Mouse (Mus musculus) forebrain, postnatal 0 days (tissue): ENCODE data around the gene Snx29. TPM values are rescaled to one million over a fixed set of nuclear protein-coding genes. Genes with fewer than 3 reads are reported as not detected.
"Not testable (repeated sequence)": the region's sequence is repeated elsewhere in the genome, so short reads cannot be mapped to it uniquely, and the experiment has no call there.

Experiments used
- ATAC-seq: fragments of 200-750 bp; cut with Nextera tagmentation; 2 replicates; pipeline ENCODE4 v1.8.0; 2017; ENCODE audit warnings: mild to moderate bottlenecking, moderate library complexity
- DNase-seq: peaks from one replicate; pipeline ENCODE4 v3.0.0-alpha.2; 2015
- H3K27ac ChIP-seq: fragments of 300-500 bp; sonication (generic); 2 replicates; pipeline ENCODE4 v1.5.1; 2014; ENCODE audit warnings: low read depth, mild to moderate bottlenecking, antibody characterized with exemption, low read length, moderate library complexity, mixed read lengths
- H3K27me3 ChIP-seq: fragments of 300-500 bp; sonication (generic); 2 replicates; pipeline ENCODE4 v1.6.1; 2014; ENCODE audit warnings: mild to moderate bottlenecking, low read length, mixed read lengths; ENCODE audit not compliant: insufficient read depth
- H3K36me3 ChIP-seq: fragments of 300-500 bp; sonication (generic); 2 replicates; pipeline ENCODE4 v1.6.1; 2014; ENCODE audit warnings: mild to moderate bottlenecking, moderate library complexity; ENCODE audit not compliant: insufficient read depth
- H3K4me1 ChIP-seq: fragments of 300-500 bp; sonication (generic); 2 replicates; pipeline ENCODE4 v1.6.1; 2014; ENCODE audit warnings: antibody characterized with exemption; ENCODE audit not compliant: insufficient read depth
- H3K4me2 ChIP-seq: fragments of 300-500 bp; sonication (generic); 2 replicates; pipeline ENCODE4 v1.6.1; 2014; ENCODE audit warnings: low read depth, mild to moderate bottlenecking, moderate library complexity
- H3K4me3 ChIP-seq: fragments of 300-500 bp; sonication (generic); 2 replicates; pipeline ENCODE4 v1.5.1; 2014; ENCODE audit warnings: low read depth, low read length, mixed read lengths
- H3K9ac ChIP-seq: fragments of 300-500 bp; sonication (generic); 2 replicates; pipeline ENCODE4 v1.6.1; 2014; ENCODE audit warnings: mild to moderate bottlenecking
- H3K9me3 ChIP-seq: fragments of 300-500 bp; sonication (generic); 2 replicates; pipeline ENCODE4 v1.6.1; 2016; ENCODE audit warnings: low read length
- CTCF ChIP-seq: sonication (generic); IDR thresholded peaks from 2 replicates; pipeline ENCODE4 v1.5.1; 2016; ENCODE audit warnings: antibody characterized with exemption, control low read depth, low read depth
- whole genome bisulfite sequencing: fragments of 180-500 bp; shearing (Covaris S2); extraction: QIAGEN DNeasy Blood & Tissue Kit; methylation state at CpG from one replicate; pipeline ENCODE4 v1.1.7; 2014; 5-methylcytosine and 5-hydroxymethylcytosine counted together
- polyA plus RNA-seq: library from polyadenylated mRNA; unstranded; fragments of >200 nt; fragmentation: Nextera tagmentation; extraction: Ambion mirVana; gene quantifications from 2 replicates; pipeline ENCODE4 v1.2.1, GENCODE M21; 2015
- total RNA-seq: library from RNA; depleted of rRNA; stranded (reverse); fragments of >200 nt; gene quantifications from 2 replicates; pipeline ENCODE4 v1.2.3, GENCODE M21; 2014

The Snx29 gene
- total and polyA plus RNA-seq, 2 experiments from 2014 or later, result 5.8 to 20.6 TPM

DNA sequence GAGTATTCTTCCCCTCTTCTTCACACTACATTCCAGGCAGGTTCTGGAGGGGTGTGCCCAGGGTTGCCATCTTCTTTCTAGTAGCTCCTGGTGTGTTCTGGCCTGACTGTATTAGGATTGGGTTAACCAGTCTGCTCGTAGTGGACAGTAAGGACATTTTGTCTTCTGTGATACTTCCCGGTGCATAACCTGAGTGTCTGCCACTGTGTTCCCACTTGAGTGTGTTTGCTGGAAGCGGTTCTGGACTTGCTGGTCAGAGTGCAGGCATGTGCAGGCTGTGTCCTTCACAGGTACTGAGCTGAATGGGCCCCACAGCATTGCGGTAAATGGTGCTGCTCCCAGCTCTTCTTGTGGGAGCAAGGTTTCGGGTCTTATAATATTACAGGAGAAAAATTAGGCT lies 125.2 kb downstream of the Snx29 start:
- 89% methylated on average over 5 of the region's 5 CpGs for WGBS
- H3K9me3 ChIP-seq, result no peaks in the 10 kb centered on the region
- H3K36me3 ChIP-seq, result peaks cover 23% of the 10 kb centered on the region
- H3K4me3 ChIP-seq, result no peak overlapping the region
- no peak overlapping the region for H3K27ac ChIP-seq
- DNase-seq (no peak), ATAC-seq (no peak)
- no peak overlapping the region for H3K9ac ChIP-seq
- no peaks in the 10 kb centered on the region for H3K4me1 ChIP-seq
- H3K27me3 ChIP-seq, result no peaks in the 10 kb centered on the region
- no peak for TF ChIP-seq CTCF
- no peak overlapping the region for H3K4me2 ChIP-seq

DNA sequence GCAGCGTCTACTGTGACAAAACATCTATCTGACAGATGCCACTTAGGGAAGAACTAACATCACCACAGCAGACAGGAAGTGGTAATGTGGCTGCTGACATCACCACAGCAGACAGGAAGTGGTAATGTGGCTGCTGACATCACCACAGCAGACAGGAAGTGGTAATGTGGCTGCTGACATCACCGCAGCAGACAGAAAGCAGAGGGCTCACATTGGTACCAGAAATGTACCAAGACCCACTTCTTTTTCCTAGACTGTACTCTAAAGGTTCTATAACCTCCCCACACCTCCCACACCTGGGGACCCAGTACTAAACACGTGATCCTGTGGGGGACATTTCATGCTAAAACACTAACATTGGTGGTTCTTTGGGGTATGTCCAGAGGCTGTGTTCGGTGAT lies 126.0 kb downstream of the Snx29 start:
- not testable (repeated sequence) for H3K27ac ChIP-seq, H3K4me3 ChIP-seq, H3K4me1 ChIP-seq, ATAC-seq, H3K27me3 ChIP-seq, H3K9ac ChIP-seq, H3K4me2 ChIP-seq, DNase-seq, H3K9me3 ChIP-seq
- WGBS, result 94% methylated on average over 4 of the region's 4 CpGs
- peaks cover 30% of the 10 kb centered on the region for H3K36me3 ChIP-seq

- Histone ChIP-seq H3K4me3 (no peak overlapping the region), H3K4me2 (no peak overlapping the region)
- TF ChIP-seq CTCF, result no peak
Measured at GRCm38 (mm10) chr16:11449344-11449743, 126.6 kb downstream of the Snx29 start.

DNA sequence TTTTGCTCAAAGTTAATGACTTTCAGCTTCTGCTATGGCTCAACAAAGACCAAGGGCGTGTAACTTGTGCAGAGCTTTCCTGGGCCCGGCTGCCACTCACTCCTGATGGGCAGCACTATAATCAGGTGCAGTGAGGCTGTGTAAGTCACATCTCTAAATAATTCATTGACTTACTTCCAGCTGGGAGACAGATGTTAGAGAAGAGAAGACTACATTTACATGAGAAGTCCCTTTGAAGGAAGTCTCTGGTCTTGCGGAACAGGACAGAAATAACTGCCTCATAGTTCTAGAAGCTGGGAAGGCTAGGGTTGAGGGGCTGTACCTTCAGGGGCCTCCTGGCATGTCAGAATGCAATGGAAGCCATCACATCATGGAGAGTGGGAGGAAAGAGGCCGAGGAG lies 127.9 kb downstream of the Snx29 start:
- no peak for ATAC-seq
- no peaks in the 10 kb centered on the region for H3K27me3 ChIP-seq

More at GRCm38 (mm10) chr16:11449344-11449743, 126.6 kb downstream of the Snx29 start:
- no peak overlapping the region for H3K27ac ChIP-seq
- peaks cover 36% of the 10 kb centered on the region for H3K36me3 ChIP-seq
- no peaks in the 10 kb centered on the region for H3K9me3 ChIP-seq
- no peak overlapping the region for H3K9ac ChIP-seq
- DNase-seq (no peak), ATAC-seq (no peak)
- no peaks in the 10 kb centered on the region for H3K4me1 ChIP-seq
- H3K27me3 ChIP-seq, result no peaks in the 10 kb centered on the region
- 85% methylated on average over 4 of the region's 4 CpGs for WGBS

DNA sequence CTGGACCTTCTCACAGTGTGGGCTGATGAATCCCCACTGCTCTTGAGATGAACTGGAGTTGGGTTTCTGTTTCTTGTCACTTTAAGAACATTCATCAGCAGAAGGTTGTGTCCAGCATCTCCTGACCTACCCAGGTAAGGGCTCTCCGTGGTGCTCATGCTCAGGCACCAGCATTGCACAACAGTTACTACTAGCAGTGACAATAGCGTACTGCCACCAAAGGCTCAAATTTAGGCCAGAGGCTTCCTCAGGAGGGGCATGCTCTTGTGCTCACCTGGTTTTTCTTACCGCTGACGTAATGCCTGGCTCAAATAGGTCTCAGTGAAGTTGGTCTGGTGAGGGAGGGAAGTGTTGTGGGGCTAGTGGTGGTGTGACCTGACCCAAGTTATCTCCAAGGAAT lies 132.2 kb downstream of the Snx29 start:
- Histone ChIP-seq H3K4me1 (no peaks in the 10 kb centered on the region), H3K9ac (no peak overlapping the region), H3K4me2 (no peak overlapping the region), H3K9me3 (no peaks in the 10 kb centered on the region), H3K4me3 (no peak overlapping the region), H3K27ac (no peak overlapping the region), H3K27me3 (no peaks in the 10 kb centered on the region), H3K36me3 (peaks cover 33% of the 10 kb centered on the region)
- DNase-seq (no peak), ATAC-seq (no peak)
- no peak for TF ChIP-seq CTCF
- 97% methylated on average over 4 of the region's 4 CpGs for WGBS

More for the DNA sequence above, 127.9 kb downstream of the Snx29 start:
- Histone ChIP-seq H3K36me3 (peaks cover 36% of the 10 kb centered on the region), H3K4me2 (no peak overlapping the region), H3K4me3 (no peak overlapping the region), H3K4me1 (no peaks in the 10 kb centered on the region), H3K9ac (no peak overlapping the region), H3K27ac (no peak overlapping the region), H3K9me3 (no peaks in the 10 kb centered on the region)
- WGBS, result 80% methylated on average over 4 of the region's 4 CpGs
- no peak for TF ChIP-seq CTCF
- DNase-seq, result no peak

DNA sequence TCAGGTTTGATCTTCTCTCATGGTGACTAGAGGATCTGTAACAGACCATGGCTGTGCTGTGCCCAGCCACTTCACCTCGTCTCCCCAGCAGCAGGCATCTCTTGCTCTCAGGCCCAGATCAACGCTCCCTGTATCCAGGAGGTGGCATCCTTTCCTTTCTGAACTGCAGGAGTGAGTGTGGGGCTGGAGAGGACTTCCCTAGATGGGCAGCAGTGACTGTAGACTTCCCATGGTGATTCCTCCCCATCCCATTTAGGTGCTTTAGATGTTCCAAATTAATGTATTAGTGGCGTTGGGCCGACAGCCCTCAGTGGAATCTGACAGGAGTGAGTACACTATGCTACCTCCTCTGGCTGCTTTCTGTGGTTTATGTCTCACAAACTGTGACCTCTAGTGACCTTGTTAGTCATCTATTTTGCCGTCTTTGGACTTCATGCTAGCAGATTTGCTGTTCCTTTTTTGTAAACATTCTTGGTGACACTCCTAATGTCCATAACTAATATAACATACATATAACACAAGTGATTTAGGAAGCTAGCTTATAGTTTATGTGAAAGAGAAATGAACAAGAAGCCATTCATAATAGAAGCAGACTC lies 132.9 kb downstream of the Snx29 start:
- Histone ChIP-seq H3K9me3 (no peaks in the 10 kb centered on the region), H3K27ac (no peak overlapping the region), H3K9ac (no peak overlapping the region), H3K27me3 (no peaks in the 10 kb centered on the region), H3K4me3 (no peak overlapping the region), H3K4me1 (no peaks in the 10 kb centered on the region), H3K4me2 (no peak overlapping the region), H3K36me3 (peaks cover 33% of the 10 kb centered on the region)
- DNase-seq, result no peak
- WGBS, result 83% methylated on average over 5 of the region's 5 CpGs
- peak; percentile 50 for TF ChIP-seq CTCF
- no peak; the same call in 1 of the 2 replicates for ATAC-seq

DNA sequence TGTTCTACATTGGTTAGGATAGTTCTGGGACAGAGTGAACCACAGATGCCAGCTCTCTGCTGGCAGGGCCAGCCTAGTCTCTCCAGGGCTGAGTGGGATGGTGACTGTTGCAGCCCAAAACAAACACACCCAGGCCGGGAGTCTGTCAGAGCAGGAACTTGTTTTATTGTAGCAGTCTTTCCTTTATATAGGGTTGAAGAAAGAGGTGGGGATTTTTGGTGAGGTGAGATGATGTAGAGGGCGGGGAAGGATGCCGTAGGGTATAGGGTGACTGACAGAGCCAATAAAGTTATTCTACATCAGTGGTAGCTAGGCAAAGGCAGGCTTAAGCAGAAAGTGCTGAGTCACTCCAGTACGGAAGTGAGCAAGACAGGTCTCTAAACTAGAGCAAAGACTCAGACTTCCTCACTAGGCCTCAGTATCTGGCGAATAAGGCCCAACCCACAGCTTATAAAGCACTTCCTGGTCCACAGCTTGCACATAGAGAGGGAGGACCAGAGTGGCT lies 133.5 kb downstream of the Snx29 start:
- ATAC-seq, result no peak
- H3K36me3 ChIP-seq, result peaks cover 33% of the 10 kb centered on the region
- 83% methylated on average over 5 of the region's 5 CpGs for WGBS

More for the DNA sequence above, 133.5 kb downstream of the Snx29 start:
- H3K9me3 ChIP-seq, result no peaks in the 10 kb centered on the region
- no peak for TF ChIP-seq CTCF
- H3K4me1 ChIP-seq, result no peaks in the 10 kb centered on the region
- H3K27me3 ChIP-seq, result no peaks in the 10 kb centered on the region
- H3K4me3 ChIP-seq, result no peak overlapping the region
- DNase-seq, result no peak
- no peak overlapping the region for H3K9ac ChIP-seq
- H3K4me2 ChIP-seq, result no peak overlapping the region
- H3K27ac ChIP-seq, result no peak overlapping the region
